Mouse (Mus musculus): ENCODE measurements around the gene Nubp2.

DNA sequence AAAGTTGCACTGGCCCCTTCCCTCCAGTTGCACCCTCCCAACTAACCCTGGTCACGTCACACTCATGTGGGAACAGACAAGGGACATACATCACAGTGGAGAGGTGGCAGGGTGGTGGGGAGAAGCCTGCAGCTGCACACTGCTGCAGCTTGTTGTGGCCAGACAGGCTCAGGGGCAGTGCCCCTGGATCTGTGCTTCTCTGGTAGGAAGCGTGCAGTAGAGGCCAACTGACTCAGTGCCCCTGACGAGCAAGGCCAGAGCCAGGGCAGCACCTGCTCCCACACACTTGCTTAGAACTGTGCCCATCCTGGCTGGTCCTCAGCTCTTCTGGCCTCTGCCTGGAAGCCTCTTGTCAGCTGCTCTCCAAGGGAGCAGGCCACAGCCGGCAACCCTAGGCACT is 11.5 kb upstream of the Nubp2 start:
- TF ChIP-seq POLR2A (IDR thresholded peaks at IDR 0.05; ENCODE audit: control insufficient read depth, extremely low read depth, insufficient read depth, low read length, poor library complexity) = no peak
- TF ChIP-seq CTCF (IDR thresholded peaks at IDR 0.05; ENCODE audit: borderline replicate concordance, control insufficient read depth, extremely low read depth, insufficient read depth, low read length, poor library complexity) = no peak

All from thymus, adult 2 months (tissue).